ENCODE assay signal across 16 mouse cellular contexts in genomic region chr11:93599755-93600154, GRCm38 (mm10).
"Had no signal": no experiment of that assay in that cellular context is flagged by ENCODE, and none has a peak within 500 bp of the region (broad histone marks: within the 10 kb centered on the region; RNA-seq: fewer than 3 reads in every experiment).

No protein-coding gene starts in this region.

- H3K4me1 ChIP-seq: stomach, embryonic 15.5 days had no signal

- H3K9ac ChIP-seq: neural tube, embryonic 13.5 days; neural tube, embryonic 15.5 days; stomach, embryonic 15.5 days had no signal

- H3K9me3 ChIP-seq: neural tube, embryonic 13.5 days; neural tube, embryonic 15.5 days; stomach, embryonic 15.5 days had no signal

- H3K27ac ChIP-seq: neural tube, embryonic 13.5 days; neural tube, embryonic 15.5 days; stomach, embryonic 15.5 days; stomach, postnatal 0 days had no signal

- H3K4me2 ChIP-seq: neural tube, embryonic 13.5 days; neural tube, embryonic 15.5 days; stomach, embryonic 15.5 days had no signal

- DNase-seq: retina, postnatal 1 day; right cerebral cortex, adult 18-20 months; right cerebral cortex, postnatal 14 days; right cerebral cortex, postnatal 25 days; right cerebral cortex, postnatal 4 days; spleen, adult 18-20 months; thymus, adult 18-20 months; thymus, adult 2 months; thymus, postnatal 14 days; thymus, postnatal 25 days; thymus, postnatal 36 days; thymus, postnatal 4 days had no signal

- H3K27me3 ChIP-seq: neural tube, embryonic 13.5 days; neural tube, embryonic 15.5 days; stomach, embryonic 15.5 days had no signal

- H3K4me3 ChIP-seq: neural tube, embryonic 13.5 days; neural tube, embryonic 15.5 days; stomach, embryonic 15.5 days had no signal

- H3K36me3 ChIP-seq: neural tube, embryonic 13.5 days; stomach, embryonic 15.5 days had no signal
